Mouse (Mus musculus) forebrain, embryonic 16.5 days (tissue): ENCODE results near the gene Naa11. TPM values are rescaled to one million over a fixed set of nuclear protein-coding genes. Genes with fewer than 3 reads are reported as not detected.

Experiments
- polyA plus RNA-seq: library from polyadenylated mRNA; unstranded; fragments of >200 nt; fragmentation: Nextera tagmentation; extraction: Ambion mirVana; gene quantifications from 2 replicates; pipeline ENCODE4 v1.2.1, GENCODE M21; 2015

Naa11 gene
- polyA plus RNA-seq, 1 experiment from 2014 or later, result 0.08 TPM

Other genes with a start within 250 kb of the Naa11 start
- gene Gk2, start 64.6 kb upstream of the Naa11 start, polyA plus RNA-seq, result 0.12 TPM in 1 of 2 replicates, not detected in the other